Mouse (Mus musculus) hindbrain, embryonic 16.5 days (tissue): ENCODE measurements around the gene Iqcd. TPM values are rescaled to one million over a fixed set of nuclear protein-coding genes. Genes with fewer than 3 reads are reported as not detected.
A peak's percentile ranks its signal among the peaks of the same experiment; 100 is the strongest.

Experiments
- ATAC-seq: fragments of 200-750 bp; cut with Nextera tagmentation; 2 replicates; pipeline ENCODE4 v1.8.0; 2017; ENCODE audit warnings: moderate TSS enrichment, moderate library complexity
- H3K27ac ChIP-seq: fragments of 300-500 bp; sonication (generic); 2 replicates; pipeline ENCODE4 v1.5.1; 2014; ENCODE audit warnings: low read depth, mild to moderate bottlenecking, control low read depth, low read length, moderate library complexity
- H3K27me3 ChIP-seq: fragments of 300-500 bp; sonication (generic); replicated peaks from 2 replicates; pipeline ENCODE4 v1.6.1; 2014; ENCODE audit warnings: low read length; ENCODE audit not compliant: control insufficient read depth, insufficient read depth
- H3K36me3 ChIP-seq: fragments of 300-500 bp; sonication (generic); 2 replicates; pipeline ENCODE4 v1.6.1; 2014; ENCODE audit warnings: mild to moderate bottlenecking, low read length, moderate library complexity, mixed read lengths; ENCODE audit not compliant: control insufficient read depth, insufficient read depth
- H3K4me1 ChIP-seq: fragments of 300-500 bp; sonication (generic); 2 replicates; pipeline ENCODE4 v1.6.1; 2014; ENCODE audit warnings: low read depth, low read length; ENCODE audit not compliant: control insufficient read depth, insufficient read depth
- H3K4me2 ChIP-seq: fragments of 300-500 bp; sonication (generic); 2 replicates; pipeline ENCODE4 v1.6.1; 2014; ENCODE audit warnings: mild to moderate bottlenecking, low read length, control low read depth, moderate library complexity
- H3K4me3 ChIP-seq: fragments of 300-500 bp; sonication (generic); 2 replicates; pipeline ENCODE4 v1.5.1; 2014; ENCODE audit warnings: mild to moderate bottlenecking, low read length, control low read depth, moderate library complexity
- H3K9ac ChIP-seq: fragments of 300-500 bp; sonication (generic); 2 replicates; pipeline ENCODE4 v1.6.1; 2014; ENCODE audit warnings: low read depth, mild to moderate bottlenecking, control low read depth, low read length, moderate library complexity
- H3K9me3 ChIP-seq: fragments of 300-500 bp; sonication (generic); 2 replicates; pipeline ENCODE4 v1.6.1; 2014; ENCODE audit warnings: mild to moderate bottlenecking, low read length, moderate library complexity; ENCODE audit not compliant: control insufficient read depth
- WGBS: fragments of 180-500 bp; shearing (Covaris S2); extraction: QIAGEN DNeasy Blood & Tissue Kit; methylation state at CpG from one replicate; pipeline ENCODE4 v1.1.7; 2014; 5-methylcytosine and 5-hydroxymethylcytosine counted together
- polyA plus RNA-seq: library from polyadenylated mRNA; unstranded; fragments of >200 nt; fragmentation: Nextera tagmentation; extraction: Ambion mirVana; gene quantifications from 2 replicates; pipeline ENCODE4 v1.2.1, GENCODE M21; 2015

Gene Iqcd
- polyA plus RNA-seq, 1 experiment from 2014 or later = 2.0 TPM

- no peak overlapping the region for H3K4me2 ChIP-seq
- no peak for ATAC-seq
- H3K9me3 ChIP-seq = no peaks in the 10 kb centered on the region
- peaks cover 57% of the 10 kb centered on the region for H3K4me1 ChIP-seq
- no peak overlapping the region for H3K4me3 ChIP-seq
- H3K36me3 ChIP-seq = no peaks in the 10 kb centered on the region
- no peaks in the 10 kb centered on the region for H3K27me3 ChIP-seq
- 62% methylated on average over 28 of the region's 28 CpGs for WGBS
- H3K27ac ChIP-seq = peak overlapping the region; percentile 34
- no peak overlapping the region for H3K9ac ChIP-seq
Observed at GRCm38 (mm10) chr5:120562956-120563913, 25.6 kb upstream of the Iqcd start.

- no peak overlapping the region for H3K4me2 ChIP-seq
- no peaks in the 10 kb centered on the region for H3K36me3 ChIP-seq
- no peak overlapping the region for H3K27ac ChIP-seq
- H3K9me3 ChIP-seq = no peaks in the 10 kb centered on the region
- no peaks in the 10 kb centered on the region for H3K27me3 ChIP-seq
- 54% methylated on average over 4 of the region's 4 CpGs for WGBS
- no peak for ATAC-seq
- H3K4me3 ChIP-seq = no peak overlapping the region
- no peak overlapping the region for H3K9ac ChIP-seq
- peaks cover 63% of the 10 kb centered on the region for H3K4me1 ChIP-seq
Observed at GRCm38 (mm10) chr5:120563914-120564311, 24.9 kb upstream of the Iqcd start.

GRCm38 (mm10) chr5:120565171-120565905 is 23.5 kb upstream of the Iqcd start:
- no peak overlapping the region; the same call in 1 of the 2 replicates for H3K4me2 ChIP-seq
- no peaks in the 10 kb centered on the region for H3K27me3 ChIP-seq
- ATAC-seq = no peak
- peak overlapping the region; percentile 90 for H3K27ac ChIP-seq
- peaks cover 69% of the 10 kb centered on the region for H3K4me1 ChIP-seq
- H3K36me3 ChIP-seq = no peaks in the 10 kb centered on the region
- H3K9ac ChIP-seq = peak overlapping the region; percentile 41; the same call in 1 of the 2 replicates
- H3K4me3 ChIP-seq = no peak overlapping the region
- WGBS = 21% methylated on average over 15 of the region's 15 CpGs
- no peaks in the 10 kb centered on the region for H3K9me3 ChIP-seq

GRCm38 (mm10) chr5:120566101-120566500 is 22.7 kb upstream of the Iqcd start:
- Histone ChIP-seq H3K4me1 (peaks cover 71% of the 10 kb centered on the region), H3K27ac (peak overlapping the region; percentile 90), H3K4me2 (peak overlapping the region; percentile 4; the same call in 1 of the 2 replicates), H3K9me3 (no peaks in the 10 kb centered on the region), H3K36me3 (no peaks in the 10 kb centered on the region), H3K27me3 (no peaks in the 10 kb centered on the region), H3K4me3 (no peak overlapping the region), H3K9ac (0 out of 2 replicates have a peak overlapping the region, but pooled peaks have one; percentile 1)
- ATAC-seq = peak; percentile 65
- 24% methylated on average over 5 of the region's 5 CpGs for WGBS

GRCm38 (mm10) chr5:120566681-120567252 is 22.0 kb upstream of the Iqcd start:
- ATAC-seq = no peak

GRCm38 (mm10) chr5:120567253-120567701 is 21.5 kb upstream of the Iqcd start:
- WGBS = 8% methylated on average over 21 of the region's 21 CpGs
- Histone ChIP-seq H3K9ac (peak overlapping the region; percentile 42), H3K27me3 (no peaks in the 10 kb centered on the region), H3K9me3 (no peaks in the 10 kb centered on the region), H3K4me2 (peak overlapping the region; percentile 37; the same call in 1 of the 2 replicates), H3K27ac (peak overlapping the region; percentile 90), H3K4me1 (peaks cover 75% of the 10 kb centered on the region), H3K4me3 (no peak overlapping the region), H3K36me3 (no peaks in the 10 kb centered on the region)
- peak; percentile 41 for ATAC-seq

More at GRCm38 (mm10) chr5:120566681-120567252, 22.0 kb upstream of the Iqcd start:
- no peaks in the 10 kb centered on the region for H3K9me3 ChIP-seq
- 42% methylated on average over 9 of the region's 9 CpGs for WGBS
- peak overlapping the region; percentile 4; the same call in 1 of the 2 replicates for H3K4me2 ChIP-seq
- no peaks in the 10 kb centered on the region for H3K27me3 ChIP-seq
- H3K4me3 ChIP-seq = no peak overlapping the region
- H3K27ac ChIP-seq = peak overlapping the region; percentile 90
- H3K36me3 ChIP-seq = no peaks in the 10 kb centered on the region
- peak overlapping the region; percentile 42 for H3K9ac ChIP-seq
- peaks cover 73% of the 10 kb centered on the region for H3K4me1 ChIP-seq

GRCm38 (mm10) chr5:120567761-120568211 is 21.0 kb upstream of the Iqcd start:
- no peaks in the 10 kb centered on the region for H3K36me3 ChIP-seq
- no peaks in the 10 kb centered on the region for H3K27me3 ChIP-seq
- H3K9ac ChIP-seq = peak overlapping the region; percentile 20
- peak overlapping the region; percentile 37 for H3K4me2 ChIP-seq
- ATAC-seq = peak; percentile 43
- peak overlapping the region; percentile 90 for H3K27ac ChIP-seq
- H3K9me3 ChIP-seq = no peaks in the 10 kb centered on the region
- H3K4me1 ChIP-seq = peaks cover 76% of the 10 kb centered on the region
- WGBS = 17% methylated on average over 14 of the region's 14 CpGs
- H3K4me3 ChIP-seq = no peak overlapping the region

- no peak overlapping the region for H3K4me3 ChIP-seq
- 30% methylated on average over 9 of the region's 9 CpGs for WGBS
- peak overlapping the region; percentile 90 for H3K27ac ChIP-seq
- H3K4me2 ChIP-seq = peak overlapping the region; percentile 37
- no peaks in the 10 kb centered on the region for H3K9me3 ChIP-seq
- peak; percentile 28; the same call in 1 of the 2 replicates for ATAC-seq
- peak overlapping the region; percentile 20; the same call in 1 of the 2 replicates for H3K9ac ChIP-seq
- no peaks in the 10 kb centered on the region for H3K27me3 ChIP-seq
- H3K36me3 ChIP-seq = no peaks in the 10 kb centered on the region
- H3K4me1 ChIP-seq = peaks cover 72% of the 10 kb centered on the region
Observed at GRCm38 (mm10) chr5:120568336-120568768, 20.5 kb upstream of the Iqcd start.
